Mouse (Mus musculus) ES-E14 (cell line): ENCODE results near the gene Rcc1.

ENCODE experiments used
- CHD2 ChIP-seq: IDR thresholded peaks from 2 replicates; pipeline ENCODE4 v1.6.1; 2014; ENCODE audit warnings: mild to moderate bottlenecking, low read depth, low read length, inconsistent platforms
- HCFC1 ChIP-seq: IDR thresholded peaks from 2 replicates; pipeline ENCODE4 v1.6.1; 2012; ENCODE audit warnings: low read length, inconsistent platforms, borderline replicate concordance; ENCODE audit not compliant: insufficient read depth
- ZC3H11A ChIP-seq: IDR thresholded peaks from 2 replicates; pipeline ENCODE4 v1.6.1; 2012; ENCODE audit warnings: low read depth, mild to moderate bottlenecking, inconsistent platforms, low read length, borderline replicate concordance
- ZNF384 ChIP-seq: IDR thresholded peaks from 2 replicates; pipeline ENCODE4 v1.6.1; 2012; ENCODE audit warnings: low read depth, low read length, inconsistent platforms

DNA sequence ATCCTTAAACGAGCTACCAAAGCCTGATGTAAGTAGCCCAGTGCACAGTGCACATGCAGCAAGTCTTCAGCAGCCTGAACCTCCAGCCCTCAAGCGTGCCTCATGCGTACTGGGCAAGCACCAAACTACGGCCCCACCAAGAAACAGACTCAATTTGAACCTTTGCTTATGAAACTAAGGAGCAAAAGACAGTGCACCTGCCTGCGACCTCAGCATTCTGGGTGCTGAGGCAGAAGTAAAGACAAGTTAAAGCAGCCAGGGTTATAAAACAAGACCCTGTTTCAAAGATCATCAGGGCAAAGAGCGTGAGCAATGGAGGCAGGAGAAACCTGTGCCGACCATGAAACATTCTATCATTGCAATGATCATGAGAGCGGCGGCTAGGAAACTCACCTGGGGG lies 47.6 kb upstream of the Rcc1 start:
- TF ChIP-seq HCFC1, result no peak
- no peak for TF ChIP-seq ZNF384
- no peak for TF ChIP-seq CHD2
- no peak for TF ChIP-seq ZC3H11A
